Mouse (Mus musculus): ENCODE data around the gene Gm7029. TPM values are rescaled to one million over a fixed set of nuclear protein-coding genes. Genes with fewer than 3 reads are reported as not detected.

Gm7029 gene
- total and polyA plus RNA-seq, 3 experiments = not detected

GRCm38 (mm10) chr17:33916847-33917655 lies 43.4 kb downstream of the Gm7029 start:
- H3K4me3 ChIP-seq (ENCODE audit: low read depth, low read length) = peak overlapping the region; percentile 70
- peaks cover 84% of the 10 kb centered on the region for H3K4me1 ChIP-seq (ENCODE audit: insufficient read depth, low read depth, low read length)
- TF ChIP-seq GATA1 (IDR thresholded peaks at IDR 0.05; ENCODE audit: borderline replicate concordance, low read length) = no peak
- no peak for TF ChIP-seq POLR2AphosphoS5 (IDR thresholded peaks at IDR 0.05; ENCODE audit: insufficient replicate concordance, low read depth, low read length)
- TF ChIP-seq TAL1 (conservative IDR thresholded peaks at IDR 0.05; ENCODE audit: low read depth, low read length) = no peak
- no peak for TF ChIP-seq CTCF (IDR thresholded peaks at IDR 0.05; ENCODE audit: low read depth, low read length)
- TF ChIP-seq GATA2 (IDR thresholded peaks at IDR 0.05; ENCODE audit: borderline replicate concordance, low read depth, low read length) = no peak
- no peaks in the 10 kb centered on the region for H3K27me3 ChIP-seq (ENCODE audit: insufficient read depth, low read length)
- H3K36me3 ChIP-seq (replicated peaks) = peaks cover 67% of the 10 kb centered on the region
- ATAC-seq (ENCODE audit: extremely low read depth, insufficient number of reproducible peaks, low FRiP score, poor library complexity, severe bottlenecking) (no peak), DNase-seq (ENCODE audit: low spot score) (no peak)
- peaks cover 19% of the 10 kb centered on the region for H3K9me3 ChIP-seq (replicated peaks)

DNA sequence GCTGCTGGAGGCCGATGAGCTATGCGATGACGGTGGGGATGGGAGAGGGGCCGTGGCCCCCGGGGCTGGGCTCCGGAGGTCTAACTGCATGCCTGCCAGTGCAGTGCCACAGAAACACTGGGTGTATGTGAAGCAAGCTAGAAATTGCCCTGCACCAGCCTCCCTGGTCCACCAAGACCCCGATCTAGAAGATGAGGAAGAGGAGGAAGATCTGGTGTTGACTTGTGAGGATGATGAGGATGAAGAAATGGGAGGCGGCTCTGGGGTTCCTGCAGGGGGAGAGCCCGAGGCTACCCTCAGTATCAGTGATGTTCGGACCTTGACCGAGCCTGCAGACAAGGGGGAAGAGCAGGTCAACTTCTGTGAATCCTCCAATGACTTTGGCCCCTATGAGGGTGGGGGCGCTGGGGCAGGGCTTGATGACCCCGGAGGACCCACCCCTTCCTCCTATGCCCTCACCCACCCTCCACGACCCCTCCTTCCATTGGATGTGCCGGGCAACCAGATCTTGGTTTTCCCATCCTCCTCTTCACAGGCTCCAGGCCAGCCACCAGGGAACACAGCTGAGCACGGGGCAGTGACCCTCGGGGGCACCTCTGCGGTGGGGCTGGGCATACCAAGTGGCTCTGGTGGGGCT lies 44.1 kb downstream of the Gm7029 start:
- Histone ChIP-seq H3K9me3 (replicated peaks) (peaks cover 19% of the 10 kb centered on the region), H3K36me3 (replicated peaks) (peaks cover 66% of the 10 kb centered on the region), H3K4me3 (ENCODE audit: low read depth, low read length) (peak overlapping the region; percentile 92; the same call in 1 of the 2 replicates), H3K27me3 (ENCODE audit: insufficient read depth, low read length) (no peaks in the 10 kb centered on the region), H3K4me1 (ENCODE audit: insufficient read depth, low read depth, low read length) (peaks cover 83% of the 10 kb centered on the region)
- TF ChIP-seq TAL1 (conservative IDR thresholded peaks at IDR 0.05; ENCODE audit: low read depth, low read length) = no peak
- TF ChIP-seq POLR2AphosphoS5 (IDR thresholded peaks at IDR 0.05; ENCODE audit: insufficient replicate concordance, low read depth, low read length) = no peak
- no peak for TF ChIP-seq CTCF (IDR thresholded peaks at IDR 0.05; ENCODE audit: low read depth, low read length)
- no peak for TF ChIP-seq GATA1 (IDR thresholded peaks at IDR 0.05; ENCODE audit: borderline replicate concordance, low read length)
- no peak for TF ChIP-seq GATA2 (IDR thresholded peaks at IDR 0.05; ENCODE audit: borderline replicate concordance, low read depth, low read length)
- DNase-seq (ENCODE audit: low spot score) (no peak), ATAC-seq (ENCODE audit: extremely low read depth, insufficient number of reproducible peaks, low FRiP score, poor library complexity, severe bottlenecking) (no peak)

DNA sequence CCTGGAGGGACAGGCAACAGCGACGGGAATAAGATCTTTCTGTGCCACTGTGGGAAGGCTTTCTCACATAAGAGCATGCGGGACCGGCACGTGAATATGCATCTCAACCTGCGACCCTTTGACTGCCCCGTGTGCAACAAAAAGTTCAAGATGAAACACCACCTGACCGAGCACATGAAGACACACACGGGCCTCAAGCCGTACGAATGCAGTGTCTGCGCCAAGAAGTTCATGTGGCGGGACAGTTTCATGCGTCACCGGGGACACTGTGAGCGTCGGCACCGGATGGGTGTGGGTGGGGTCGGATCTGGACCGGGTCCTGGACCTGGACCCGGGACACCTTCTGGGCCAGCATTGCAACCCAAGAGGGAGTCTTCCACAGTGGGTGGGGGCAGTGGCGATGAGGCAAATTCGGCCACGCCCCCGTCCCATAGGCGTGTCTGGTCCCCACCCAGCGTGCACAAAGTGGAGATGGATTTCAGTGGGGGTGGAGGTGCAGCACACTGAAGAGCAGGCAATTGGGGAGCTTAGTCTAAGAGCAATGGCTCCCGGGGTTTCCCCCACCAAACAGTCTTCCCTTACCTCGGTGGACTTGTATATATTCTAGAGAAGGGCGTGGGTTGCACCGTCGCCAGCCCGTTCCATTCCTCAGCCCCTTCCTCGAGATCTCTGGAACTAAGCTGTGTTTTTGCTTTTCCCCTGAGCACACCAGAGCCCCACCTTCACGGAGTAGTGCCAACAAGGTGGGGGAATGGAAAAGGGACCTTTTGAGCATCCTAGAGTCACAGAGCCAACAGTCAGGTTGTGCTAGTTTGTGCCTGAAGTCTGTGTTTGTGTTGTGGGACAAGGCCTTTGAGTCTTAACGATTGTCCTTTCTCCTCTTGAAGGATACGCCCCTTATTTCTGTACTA lies 44.9 kb downstream of the Gm7029 start:
- peak; percentile 48 for DNase-seq (ENCODE audit: low spot score)
- Histone ChIP-seq H3K9me3 (replicated peaks) (peaks cover 19% of the 10 kb centered on the region), H3K4me1 (ENCODE audit: insufficient read depth, low read depth, low read length) (peaks cover 79% of the 10 kb centered on the region), H3K27me3 (ENCODE audit: insufficient read depth, low read length) (no peaks in the 10 kb centered on the region), H3K36me3 (replicated peaks) (peaks cover 64% of the 10 kb centered on the region), H3K4me3 (ENCODE audit: low read depth, low read length) (peak overlapping the region; percentile 92)
- no peak for ATAC-seq (ENCODE audit: extremely low read depth, insufficient number of reproducible peaks, low FRiP score, poor library complexity, severe bottlenecking)
- no peak for TF ChIP-seq POLR2AphosphoS5 (IDR thresholded peaks at IDR 0.05; ENCODE audit: insufficient replicate concordance, low read depth, low read length)
- no peak for TF ChIP-seq GATA2 (IDR thresholded peaks at IDR 0.05; ENCODE audit: borderline replicate concordance, low read depth, low read length)
- no peak for TF ChIP-seq CTCF (IDR thresholded peaks at IDR 0.05; ENCODE audit: low read depth, low read length)
- TF ChIP-seq GATA1 (IDR thresholded peaks at IDR 0.05; ENCODE audit: borderline replicate concordance, low read length) = no peak
- no peak for TF ChIP-seq TAL1 (conservative IDR thresholded peaks at IDR 0.05; ENCODE audit: low read depth, low read length)

DNA sequence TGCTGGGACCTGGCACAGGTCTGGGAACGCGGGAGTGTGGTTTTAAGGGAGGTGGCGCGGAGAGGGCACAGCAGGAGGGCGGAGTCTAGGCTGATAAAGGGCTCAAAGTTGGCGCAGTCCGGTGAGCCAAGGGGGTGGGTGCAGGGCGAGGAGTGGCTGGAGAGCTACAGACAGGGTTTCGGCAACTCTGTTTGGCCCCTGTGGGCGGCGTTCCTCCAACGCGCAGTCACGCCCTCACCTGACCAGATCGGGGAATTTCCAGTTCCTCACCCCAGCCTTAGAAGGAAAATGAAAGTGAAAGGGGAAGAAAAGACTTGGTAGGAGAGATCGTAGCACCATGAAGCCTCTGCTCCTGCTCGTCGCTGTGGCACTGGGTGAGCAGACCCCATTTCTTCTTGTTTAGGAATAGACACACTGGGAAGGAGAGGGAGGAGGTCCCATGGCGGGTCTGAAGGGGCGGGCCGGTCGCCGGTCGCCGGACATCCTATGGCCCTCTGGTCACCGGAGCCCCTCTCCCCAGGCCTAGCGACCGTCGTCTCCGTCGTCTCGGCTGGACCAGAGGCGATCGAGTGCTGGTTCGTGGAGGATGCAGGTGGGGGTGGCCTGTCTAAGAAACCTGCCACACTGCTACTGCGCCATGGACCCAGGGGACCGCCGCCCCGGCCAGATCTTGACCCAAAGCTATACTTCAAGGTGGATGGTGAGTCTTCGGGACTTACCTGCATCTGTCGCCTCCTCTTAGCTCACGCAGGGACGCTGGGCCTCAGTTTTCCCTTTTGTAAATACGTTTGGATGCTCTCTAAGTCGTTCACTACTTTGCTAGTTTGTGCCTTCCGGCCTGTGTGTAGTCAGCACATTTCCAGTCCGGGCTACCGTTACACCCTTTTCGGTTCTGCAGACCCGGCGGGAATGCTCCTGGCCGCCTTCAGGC lies 46.0 kb downstream of the Gm7029 start:
- DNase-seq (ENCODE audit: low spot score) (peak; percentile 66), ATAC-seq (ENCODE audit: extremely low read depth, insufficient number of reproducible peaks, low FRiP score, poor library complexity, severe bottlenecking) (peak; percentile 46)
- H3K4me3 ChIP-seq (ENCODE audit: low read depth, low read length) = peak overlapping the region; percentile 92
- peaks cover 77% of the 10 kb centered on the region for H3K4me1 ChIP-seq (ENCODE audit: insufficient read depth, low read depth, low read length)
- peaks cover 19% of the 10 kb centered on the region for H3K9me3 ChIP-seq (replicated peaks)
- no peaks in the 10 kb centered on the region for H3K27me3 ChIP-seq (ENCODE audit: insufficient read depth, low read length)
- H3K36me3 ChIP-seq (replicated peaks) = peaks cover 62% of the 10 kb centered on the region
- no peak for TF ChIP-seq CTCF (IDR thresholded peaks at IDR 0.05; ENCODE audit: low read depth, low read length)
- no peak for TF ChIP-seq GATA2 (IDR thresholded peaks at IDR 0.05; ENCODE audit: borderline replicate concordance, low read depth, low read length)
- TF ChIP-seq TAL1 (conservative IDR thresholded peaks at IDR 0.05; ENCODE audit: low read depth, low read length) = no peak
- no peak for TF ChIP-seq POLR2AphosphoS5 (IDR thresholded peaks at IDR 0.05; ENCODE audit: insufficient replicate concordance, low read depth, low read length)
- TF ChIP-seq GATA1 (IDR thresholded peaks at IDR 0.05; ENCODE audit: borderline replicate concordance, low read length) = no peak
